Mouse (Mus musculus) C2C12 (cell line): ENCODE data around the gene Usp12. TPM values are rescaled to one million over a fixed set of nuclear protein-coding genes. Genes with fewer than 3 reads are reported as not detected.
A peak's percentile ranks its signal among the peaks of the same experiment; 100 is the strongest.

Source experiments
- H3K27me3 ChIP-seq: one replicate; pipeline ENCODE4 v1.6.1; 2011; ENCODE audit not compliant: control insufficient read depth, insufficient read depth, insufficient read length
- H3K36me3 ChIP-seq: one replicate; pipeline ENCODE4 v1.6.1; 2011; ENCODE audit not compliant: control insufficient read depth, insufficient read depth
- H3K4me3 ChIP-seq: one replicate; pipeline ENCODE4 v1.5.1; 2011; ENCODE audit warnings: mild to moderate bottlenecking, control low read depth; ENCODE audit not compliant: poor library complexity, insufficient read depth, severe bottlenecking
- H3K79me2 ChIP-seq: one replicate; pipeline ENCODE4 v1.6.1; 2011; ENCODE audit not compliant: control insufficient read depth, insufficient read depth
- H3K79me3 ChIP-seq: one replicate; pipeline ENCODE4 v1.6.1; 2011; ENCODE audit warnings: low read depth, control low read depth
- H3ac ChIP-seq: one replicate; pipeline ENCODE3; 2011; ENCODE audit warnings: low read depth; ENCODE audit not compliant: control insufficient read depth, insufficient read length
- CEBPB ChIP-seq: IDR thresholded peaks from one replicate; pipeline ENCODE4 v1.6.1; 2011; ENCODE audit warnings: low read depth, mild to moderate bottlenecking, control low read depth, moderate library complexity
- CTCF ChIP-seq: IDR thresholded peaks from one replicate; pipeline ENCODE4 v1.5.1; 2011; ENCODE audit not compliant: control insufficient read depth, insufficient read depth, insufficient read length
- FOSL1 ChIP-seq: IDR thresholded peaks from one replicate; pipeline ENCODE4 v1.8.0; 2011; ENCODE audit warnings: mild to moderate bottlenecking, low read length; ENCODE audit not compliant: poor library complexity, insufficient read depth, severe bottlenecking
- MAX ChIP-seq: IDR thresholded peaks from one replicate; pipeline ENCODE4 v1.6.1; 2011; ENCODE audit warnings: mild to moderate bottlenecking, control low read depth
- MYOD1 ChIP-seq: IDR thresholded peaks from one replicate; pipeline ENCODE4 v1.6.1; 2011; ENCODE audit warnings: low read depth; ENCODE audit not compliant: control insufficient read depth, insufficient read length
- MYOG ChIP-seq: IDR thresholded peaks from one replicate; pipeline ENCODE4 v1.6.1; 2011; ENCODE audit not compliant: control insufficient read depth, insufficient read length; ENCODE audit errors: extremely low read depth
- USF1 ChIP-seq: IDR thresholded peaks from one replicate; pipeline ENCODE4 v1.6.1; 2011; ENCODE audit warnings: low read depth, mild to moderate bottlenecking, control low read depth, moderate library complexity
- polyA plus RNA-seq: library from polyadenylated mRNA; unstranded; fragments of >200 nt; fragmentation: generic; extraction: Trizol; gene quantifications from one replicate; pipeline ENCODE4 v1.2.1, GENCODE M21; 2012; ENCODE audit warnings: missing spikeins

The Usp12 gene
- polyA plus RNA-seq, 1 experiment, result 22.2 TPM

DNA sequence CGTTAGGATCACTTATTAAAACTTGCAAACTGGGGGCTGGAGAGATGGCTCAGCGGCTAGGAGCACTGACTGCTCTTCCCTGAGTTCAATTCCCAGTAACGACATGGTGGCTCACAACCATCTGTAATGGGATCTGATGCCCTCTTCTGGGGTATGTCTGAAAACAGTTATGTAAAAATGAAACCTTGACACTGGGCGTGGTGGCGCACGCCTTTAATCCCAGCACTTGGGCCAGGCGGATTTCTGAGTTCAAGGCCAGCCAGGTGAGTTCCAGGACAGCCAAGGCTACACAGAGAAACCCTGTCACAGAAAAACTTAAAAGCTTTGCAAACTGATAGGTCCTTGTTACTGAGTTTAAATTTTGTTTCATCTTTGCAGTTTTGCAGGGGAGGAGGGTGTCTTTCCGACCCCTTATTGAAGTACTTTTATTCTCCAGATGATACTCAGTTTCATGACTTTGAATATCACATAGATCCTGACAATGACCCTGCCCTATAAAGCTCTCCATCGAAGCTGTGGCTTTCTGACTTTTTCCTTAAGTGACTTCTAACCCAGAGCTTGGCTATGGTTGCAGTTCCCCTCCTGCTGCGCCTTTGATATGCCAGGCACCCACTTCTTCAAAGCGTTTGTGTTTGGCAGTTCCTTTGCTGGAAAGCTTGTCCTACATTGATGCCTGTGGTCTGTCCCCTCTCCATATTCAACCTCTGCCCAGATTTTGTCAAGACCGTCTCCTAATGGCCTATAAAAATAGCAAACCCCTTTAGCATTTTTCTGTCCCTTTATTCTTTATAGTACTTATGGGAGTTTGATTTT, 44.2 kb upstream of the Usp12 start:
- Histone ChIP-seq H3K79me3 (peaks cover 7% of the 10 kb centered on the region), H3K79me2 (peaks cover 19% of the 10 kb centered on the region), H3K4me3 (no peak overlapping the region), H3K36me3 (peaks cover 52% of the 10 kb centered on the region), H3ac (no peak overlapping the region), H3K27me3 (no peaks in the 10 kb centered on the region)
- no peak for TF ChIP-seq USF1
- no peak for TF ChIP-seq MYOG
- no peak for TF ChIP-seq FOSL1
- no peak for TF ChIP-seq CTCF
- TF ChIP-seq CEBPB, result no peak
- no peak for TF ChIP-seq MAX
- no peak for TF ChIP-seq MYOD1

GRCm38 (mm10) chr5:146837967-146838720, 43.3 kb upstream of the Usp12 start:
- Histone ChIP-seq H3K4me3 (no peak overlapping the region), H3ac (no peak overlapping the region), H3K79me3 (peaks cover 16% of the 10 kb centered on the region), H3K27me3 (no peaks in the 10 kb centered on the region), H3K79me2 (peaks cover 28% of the 10 kb centered on the region), H3K36me3 (peaks cover 60% of the 10 kb centered on the region)
- TF ChIP-seq CTCF (no peak), MAX (no peak), USF1 (no peak), CEBPB (no peak), MYOD1 (no peak), MYOG (no peak), FOSL1 (no peak)

- TF ChIP-seq CEBPB (no peak), MAX (no peak), MYOG (no peak), USF1 (no peak)
- Histone ChIP-seq H3K79me2 (peaks cover 31% of the 10 kb centered on the region), H3K79me3 (peaks cover 18% of the 10 kb centered on the region), H3K4me3 (no peak overlapping the region), H3K36me3 (peaks cover 60% of the 10 kb centered on the region), H3K27me3 (no peaks in the 10 kb centered on the region), H3ac (no peak overlapping the region)
Measured at GRCm38 (mm10) chr5:146834959-146835358, 40.2 kb upstream of the Usp12 start.

DNA sequence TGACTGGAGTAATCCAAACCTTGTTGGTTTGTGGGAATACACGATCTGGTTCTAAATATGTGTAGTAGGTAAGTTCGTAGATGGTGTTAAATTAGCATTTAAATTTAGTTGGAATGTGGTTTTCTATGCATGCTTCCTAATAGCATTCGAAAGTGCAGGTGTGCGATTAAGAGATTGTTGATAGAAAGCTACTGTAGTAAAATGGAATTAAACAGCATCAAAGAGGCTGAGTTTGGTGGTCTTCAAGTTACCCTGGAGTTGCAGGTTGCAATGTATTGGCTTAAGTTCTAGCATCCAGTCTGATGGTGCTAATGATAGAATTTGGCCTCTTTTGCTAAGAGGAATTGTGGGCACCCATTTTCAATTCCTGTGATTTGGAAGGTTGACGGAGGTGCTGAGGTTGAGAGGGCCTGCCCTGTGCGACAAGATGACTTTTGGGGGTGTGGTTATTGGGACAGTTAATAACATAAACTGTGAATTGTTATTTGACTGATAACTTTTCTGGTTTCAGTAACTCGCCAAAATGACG, 38.9 kb upstream of the Usp12 start:
- Histone ChIP-seq H3K27me3 (no peaks in the 10 kb centered on the region), H3K79me2 (peaks cover 31% of the 10 kb centered on the region), H3ac (peak overlapping the region; percentile 91), H3K4me3 (peak overlapping the region; percentile 97), H3K36me3 (peaks cover 52% of the 10 kb centered on the region), H3K79me3 (peaks cover 18% of the 10 kb centered on the region)
- TF ChIP-seq USF1, result no peak
- no peak for TF ChIP-seq CEBPB
- TF ChIP-seq MAX, result no peak
- TF ChIP-seq MYOG, result no peak
- no peak for TF ChIP-seq FOSL1
- TF ChIP-seq MYOD1, result no peak
- TF ChIP-seq CTCF, result no peak

DNA sequence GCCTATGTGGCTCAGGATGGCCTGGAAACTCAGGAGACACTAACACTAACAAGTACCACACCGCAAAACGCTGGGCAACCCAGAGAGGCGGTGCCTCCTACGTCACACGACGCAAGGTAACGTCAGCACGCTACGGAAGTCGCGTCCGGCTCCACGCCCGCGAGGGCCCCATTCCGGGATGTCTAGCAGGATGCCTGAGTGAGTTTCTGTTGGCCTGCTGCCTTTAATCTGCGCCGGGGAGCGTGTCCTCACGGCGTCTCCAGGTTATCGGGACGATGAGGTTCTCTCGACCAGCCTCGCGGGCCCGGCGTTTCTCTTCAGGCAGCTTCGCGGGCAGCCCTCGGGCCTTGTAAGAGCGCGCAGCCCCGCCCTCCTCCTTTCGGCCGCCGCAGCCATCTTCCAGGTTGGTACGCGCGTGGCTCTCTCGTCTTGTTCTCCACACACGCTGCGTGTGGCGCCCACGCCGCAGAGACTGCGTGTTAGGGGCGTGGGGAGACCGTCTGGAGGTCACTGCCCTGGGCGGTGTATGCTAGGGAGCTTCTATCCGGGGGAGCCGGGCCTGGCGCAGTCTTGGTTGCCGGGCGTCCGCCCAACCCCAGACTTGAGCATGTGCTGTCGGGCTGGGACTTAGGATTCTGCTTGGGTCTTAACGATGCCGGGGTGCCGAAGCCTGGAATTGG, 38.1 kb upstream of the Usp12 start, which contains the start of gene Rpl21:
TSS of gene Rpl21 (plus strand) at position 122 of the 680 bp plus-strand sequence.
- Histone ChIP-seq H3K36me3 (peaks cover 44% of the 10 kb centered on the region), H3K79me3 (peaks cover 18% of the 10 kb centered on the region), H3ac (peak within 1 kb of the TSS; percentile 91), H3K27me3 (no peaks in the 10 kb centered on the region), H3K4me3 (peak within 1 kb of the TSS; percentile 97), H3K79me2 (peaks cover 31% of the 10 kb centered on the region)
- TF ChIP-seq CTCF (no peak), MAX (peak; percentile 95)

- Histone ChIP-seq H3K4me3 (peak overlapping the region; percentile 97), H3K27me3 (no peaks in the 10 kb centered on the region), H3K79me2 (peaks cover 31% of the 10 kb centered on the region), H3K79me3 (peaks cover 18% of the 10 kb centered on the region), H3K36me3 (peaks cover 39% of the 10 kb centered on the region), H3ac (no peak overlapping the region)
- no peak for TF ChIP-seq USF1
- TF ChIP-seq MYOG, result no peak
- no peak for TF ChIP-seq CTCF
- no peak for TF ChIP-seq MYOD1
- no peak for TF ChIP-seq FOSL1
- no peak for TF ChIP-seq MAX
- no peak for TF ChIP-seq CEBPB
Measured at GRCm38 (mm10) chr5:146832435-146832768, 37.6 kb upstream of the Usp12 start.
